Mouse (Mus musculus) limb, embryonic 13.5 days (tissue): Measurements from ENCODE around the gene Tpgs1. TPM values are rescaled to one million over a fixed set of nuclear protein-coding genes. Genes with fewer than 3 reads are reported as not detected.

Experiments used
- ATAC-seq: fragments of 200-750 bp; cut with Nextera tagmentation; 2 replicates; pipeline ENCODE4 v1.8.0; 2017; ENCODE audit warnings: low read depth, moderate number of reproducible peaks, moderate TSS enrichment; ENCODE audit not compliant: low FRiP score
- H3K27ac ChIP-seq: fragments of 300-500 bp; sonication (generic); 2 replicates; pipeline ENCODE4 v1.5.1; 2015; ENCODE audit warnings: inconsistent platforms, mild to moderate bottlenecking, moderate library complexity
- H3K27me3 ChIP-seq: fragments of 300-500 bp; sonication (generic); 2 replicates; pipeline ENCODE4 v1.6.1; 2015; ENCODE audit warnings: mild to moderate bottlenecking, inconsistent platforms
- H3K36me3 ChIP-seq: fragments of 300-500 bp; sonication (generic); 2 replicates; pipeline ENCODE4 v1.6.1; 2015; ENCODE audit warnings: inconsistent platforms, mild to moderate bottlenecking, moderate library complexity
- H3K4me1 ChIP-seq: fragments of 300-500 bp; sonication (generic); 2 replicates; pipeline ENCODE4 v1.6.1; 2015; ENCODE audit warnings: inconsistent platforms
- H3K4me2 ChIP-seq: fragments of 300-500 bp; sonication (generic); replicated peaks from 2 replicates; pipeline ENCODE4 v1.6.1; 2015; ENCODE audit warnings: inconsistent platforms, mild to moderate bottlenecking, moderate library complexity
- H3K4me3 ChIP-seq: fragments of 300-500 bp; sonication (generic); 2 replicates; pipeline ENCODE4 v1.5.1; 2015; ENCODE audit warnings: moderate library complexity, mild to moderate bottlenecking, inconsistent platforms
- H3K9ac ChIP-seq: fragments of 300-500 bp; sonication (generic); 2 replicates; pipeline ENCODE4 v1.6.1; 2015; ENCODE audit warnings: mild to moderate bottlenecking, inconsistent platforms
- H3K9me3 ChIP-seq: fragments of 300-500 bp; sonication (generic); 2 replicates; pipeline ENCODE4 v1.6.1; 2016; ENCODE audit warnings: inconsistent platforms
- WGBS: fragments of 180-500 bp; shearing (Covaris S2); methylation state at CpG from one replicate; pipeline ENCODE4 v1.1.7; 2015; 5-methylcytosine and 5-hydroxymethylcytosine counted together
- polyA plus RNA-seq: library from polyadenylated mRNA; unstranded; fragments of >200 nt; fragmentation: Nextera tagmentation; extraction: Ambion mirVana; gene quantifications from 2 replicates; pipeline ENCODE4 v1.2.1, GENCODE M21; 2015

Tpgs1 gene
- polyA plus RNA-seq, 1 experiment from 2014 or later, result 62.0 TPM

DNA sequence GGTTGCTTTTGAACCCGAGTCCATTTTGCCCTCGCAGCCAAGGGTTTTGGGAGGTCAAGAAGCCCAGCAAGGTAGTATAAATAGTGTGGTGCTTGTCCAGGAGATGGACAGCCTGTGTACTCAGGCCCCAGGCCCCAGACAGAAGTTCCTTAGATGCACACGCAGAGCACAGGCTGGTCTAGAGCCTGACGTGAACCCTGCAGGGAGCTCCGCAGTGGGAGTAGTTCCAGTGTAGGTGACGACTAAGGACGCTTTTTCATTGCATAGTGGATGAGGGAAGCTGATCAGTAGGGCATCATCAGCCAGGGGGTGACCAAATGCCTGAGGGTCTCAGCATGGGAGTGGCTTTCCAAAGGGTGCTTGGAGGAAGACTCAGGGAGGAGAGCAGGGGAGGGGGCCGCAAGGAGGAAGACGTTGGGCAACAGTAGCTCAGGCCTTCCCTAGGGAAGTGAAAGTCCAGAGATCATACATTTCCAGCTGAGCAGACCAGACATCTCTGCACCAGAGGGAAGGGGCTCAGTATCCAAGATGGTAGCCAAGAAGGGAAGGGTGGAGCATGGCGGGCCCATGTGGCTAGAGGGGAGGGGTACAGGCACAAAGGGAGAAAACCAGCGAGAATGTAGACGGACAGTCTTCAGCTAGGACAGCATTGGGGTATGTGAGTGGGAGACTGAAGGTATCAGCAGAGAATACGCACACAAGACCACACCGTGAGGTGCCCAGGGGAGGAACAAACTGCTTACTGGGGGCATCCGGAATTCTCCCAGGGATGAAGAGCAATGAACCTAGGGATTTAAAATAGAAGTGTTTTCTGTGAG, 1.1 kb downstream of the Tpgs1 start:
- Histone ChIP-seq H3K27me3 (no peaks in the 10 kb centered on the region), H3K9ac (peak overlapping the region; percentile 91), H3K4me2 (peak overlapping the region; percentile 97), H3K4me1 (peaks cover 19% of the 10 kb centered on the region), H3K4me3 (peak overlapping the region; percentile 93), H3K9me3 (no peaks in the 10 kb centered on the region), H3K27ac (peak overlapping the region; percentile 94), H3K36me3 (peaks cover 25% of the 10 kb centered on the region)
- 37% methylated on average over 15 of the region's 15 CpGs for WGBS
- ATAC-seq, result no peak

DNA sequence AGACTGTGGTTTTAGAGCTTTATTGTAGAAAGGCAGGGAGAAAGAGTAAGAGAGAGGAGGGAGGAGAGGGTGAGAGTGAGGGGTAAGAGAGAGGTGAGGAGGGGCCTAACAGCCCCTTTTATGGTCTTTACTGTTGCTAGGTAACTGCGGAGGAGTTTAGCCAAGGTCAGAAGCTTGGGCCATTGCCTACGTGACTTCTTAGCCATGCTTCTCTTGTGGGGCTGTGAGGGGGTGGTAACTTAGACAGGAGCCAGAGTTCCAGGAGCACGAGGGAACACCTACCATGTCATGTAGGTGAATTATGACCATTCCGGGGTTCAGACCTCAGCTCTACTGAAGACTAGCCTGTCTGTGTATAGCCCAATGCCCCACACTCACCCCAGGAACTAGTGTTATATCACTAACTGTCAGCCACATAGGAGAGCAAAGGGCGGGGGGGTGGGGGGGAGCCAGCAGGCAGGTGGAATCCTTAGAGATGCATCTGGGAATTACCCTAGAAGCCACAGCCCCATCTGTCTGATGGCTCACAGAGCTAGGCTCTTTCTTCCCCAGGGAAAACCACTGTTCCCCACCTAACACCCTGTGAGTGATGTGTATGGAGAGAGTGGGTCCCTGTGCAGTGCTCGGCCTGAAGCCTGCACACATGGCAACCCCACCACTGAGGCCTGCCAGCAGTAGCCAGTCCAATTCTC, 2.4 kb downstream of the Tpgs1 start:
- Histone ChIP-seq H3K27ac (no peak overlapping the region), H3K9ac (0 out of 2 replicates have a peak overlapping the region, but pooled peaks have one; percentile 43), H3K4me1 (peaks cover 19% of the 10 kb centered on the region), H3K27me3 (no peaks in the 10 kb centered on the region), H3K4me2 (0 out of 2 replicates have a peak overlapping the region, but pooled peaks have one; percentile 97), H3K9me3 (no peaks in the 10 kb centered on the region), H3K36me3 (peaks cover 37% of the 10 kb centered on the region), H3K4me3 (no peak overlapping the region)
- ATAC-seq, result no peak
- WGBS, result 50% methylated on average over 6 of the region's 6 CpGs

DNA sequence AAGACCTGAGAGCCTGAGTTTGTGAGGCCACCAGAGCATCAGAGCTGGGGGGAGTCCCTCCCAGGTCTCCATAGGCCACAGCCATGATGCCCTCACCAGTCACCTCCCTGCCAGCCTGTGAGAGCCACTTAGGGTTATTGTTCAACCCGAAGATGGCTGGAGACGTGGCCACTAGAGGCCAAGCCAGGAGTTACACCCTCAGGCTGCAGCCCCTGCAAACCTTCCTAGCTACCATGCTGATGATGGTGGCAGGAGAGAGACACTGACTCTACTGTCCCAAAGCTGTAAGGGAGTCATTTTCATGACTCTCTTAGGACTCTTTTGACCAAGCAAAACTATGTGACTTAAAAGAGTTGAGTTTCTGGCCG, 2.9 kb downstream of the Tpgs1 start:
- H3K4me2 ChIP-seq, result no peak overlapping the region
- no peak for ATAC-seq
- H3K27me3 ChIP-seq, result no peaks in the 10 kb centered on the region
- H3K9ac ChIP-seq, result no peak overlapping the region
- H3K4me3 ChIP-seq, result no peak overlapping the region
- H3K4me1 ChIP-seq, result peaks cover 19% of the 10 kb centered on the region
- no peak overlapping the region for H3K27ac ChIP-seq
- peaks cover 37% of the 10 kb centered on the region for H3K36me3 ChIP-seq
- 65% methylated on average over 3 of the region's 3 CpGs for WGBS
- H3K9me3 ChIP-seq, result no peaks in the 10 kb centered on the region

DNA sequence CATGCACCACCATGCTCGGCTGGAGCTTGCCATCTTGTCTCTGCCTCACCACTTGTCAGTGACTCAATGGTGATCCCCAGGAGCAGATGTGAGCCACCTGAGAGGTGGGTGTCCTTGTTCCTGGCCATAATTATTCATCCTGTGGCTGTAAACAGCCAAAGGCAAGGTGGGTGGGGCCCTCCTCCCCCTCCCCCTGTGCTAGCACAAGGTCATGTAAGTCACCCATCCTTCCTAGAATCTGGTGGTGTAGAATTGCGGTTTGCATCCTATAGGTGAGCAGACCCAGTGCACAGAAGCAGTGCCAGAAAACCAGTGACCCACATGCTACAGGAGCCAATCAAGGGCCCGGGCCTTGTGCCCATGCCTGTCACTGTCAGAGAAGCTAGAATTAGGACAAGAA, 3.9 kb downstream of the Tpgs1 start:
- 88% methylated on average over 3 of the region's 3 CpGs for WGBS
- ATAC-seq, result no peak
- no peak overlapping the region for H3K4me2 ChIP-seq

DNA sequence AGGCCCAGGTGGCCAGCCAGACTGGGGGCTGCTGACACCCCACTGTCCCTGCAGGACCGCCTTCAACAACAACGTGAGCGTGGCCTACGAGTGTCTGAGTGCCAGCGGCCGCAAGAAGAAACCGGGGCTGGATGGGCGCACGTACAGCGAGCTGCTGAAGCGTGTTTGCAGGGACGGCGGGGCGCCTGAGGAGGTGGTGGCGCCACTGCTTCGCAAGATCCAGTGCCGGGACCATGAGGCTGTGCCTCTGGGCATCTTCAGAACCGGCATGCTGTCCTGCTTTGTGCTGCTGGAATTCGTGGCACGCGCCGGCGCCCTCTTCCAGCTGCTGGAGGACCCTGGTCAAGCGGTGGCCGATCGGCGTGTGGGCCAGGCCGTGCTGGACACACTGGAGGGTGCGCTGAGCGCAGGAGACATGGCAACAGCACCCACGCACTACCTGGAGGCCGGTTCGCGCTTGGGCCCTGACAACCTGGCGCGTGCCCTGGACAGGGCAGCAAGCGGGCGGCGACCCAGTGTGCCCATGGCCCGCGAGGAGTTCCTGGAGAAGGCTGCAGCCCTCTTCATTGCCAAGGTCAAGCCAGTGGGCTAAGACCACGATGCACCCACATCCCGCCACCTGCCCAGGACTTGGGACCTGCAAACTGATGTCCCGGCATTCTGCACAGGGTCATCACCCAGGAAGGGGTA, 6.3 kb downstream of the Tpgs1 start:
- H3K36me3 ChIP-seq, result peaks cover 37% of the 10 kb centered on the region
- H3K4me1 ChIP-seq, result peaks cover 10% of the 10 kb centered on the region
- H3K27ac ChIP-seq, result no peak overlapping the region
- H3K9me3 ChIP-seq, result no peaks in the 10 kb centered on the region
- no peak overlapping the region for H3K4me3 ChIP-seq
- ATAC-seq, result no peak
- no peaks in the 10 kb centered on the region for H3K27me3 ChIP-seq
- no peak overlapping the region for H3K4me2 ChIP-seq
- H3K9ac ChIP-seq, result no peak overlapping the region
- 60% methylated on average over 44 of the region's 44 CpGs for WGBS

More for the DNA sequence above, 3.9 kb downstream of the Tpgs1 start:
- peaks cover 37% of the 10 kb centered on the region for H3K36me3 ChIP-seq
- H3K27ac ChIP-seq, result no peak overlapping the region
- no peak overlapping the region for H3K9ac ChIP-seq
- no peaks in the 10 kb centered on the region for H3K9me3 ChIP-seq
- H3K27me3 ChIP-seq, result no peaks in the 10 kb centered on the region
- H3K4me3 ChIP-seq, result no peak overlapping the region
- peaks cover 19% of the 10 kb centered on the region for H3K4me1 ChIP-seq

DNA sequence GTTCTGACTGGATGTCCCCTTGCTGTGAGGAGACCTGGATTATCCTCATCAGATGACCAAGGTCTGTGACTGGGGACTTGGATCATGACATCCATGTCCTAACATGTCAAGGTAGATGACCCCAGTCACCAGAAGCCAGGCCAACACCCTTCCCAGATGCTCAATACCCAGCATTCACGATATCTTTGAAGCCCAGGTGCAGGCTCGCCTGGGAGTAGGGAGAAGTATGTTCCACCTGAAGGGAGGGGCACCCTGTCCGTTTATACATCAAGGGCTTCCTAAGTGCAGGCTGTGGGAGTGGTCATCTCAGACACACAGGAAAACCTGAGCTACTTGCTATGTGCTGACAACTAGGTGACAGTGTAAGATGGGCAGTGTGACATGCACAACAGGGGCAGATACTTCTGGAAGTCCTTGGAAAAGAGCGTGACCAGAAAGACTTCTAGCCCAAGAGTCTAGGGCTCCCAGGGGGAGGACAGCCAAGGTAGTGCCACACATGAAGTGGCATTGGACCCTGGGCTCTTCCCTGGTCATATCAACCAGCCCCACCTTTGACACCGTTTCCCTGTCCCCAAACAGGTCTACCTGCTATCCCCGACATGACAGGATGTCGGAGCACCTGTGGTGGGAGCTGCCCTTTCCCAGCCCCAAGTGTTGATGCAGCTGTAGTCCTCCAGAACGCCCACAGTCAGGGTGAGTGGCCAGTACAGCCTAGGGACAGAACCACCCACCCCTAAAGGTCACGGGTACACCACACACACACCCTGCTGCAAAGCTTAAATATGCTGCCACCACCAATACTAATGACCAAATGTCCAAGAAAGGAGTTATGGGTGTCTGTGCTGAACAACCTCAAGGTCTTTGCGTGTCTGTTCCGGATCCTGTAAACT, 11.7 kb downstream of the Tpgs1 start:
- Histone ChIP-seq H3K9ac (peak overlapping the region; percentile 50), H3K27ac (peak overlapping the region; percentile 70), H3K9me3 (no peaks in the 10 kb centered on the region), H3K27me3 (no peaks in the 10 kb centered on the region), H3K4me3 (peak overlapping the region; percentile 91), H3K36me3 (peaks cover 23% of the 10 kb centered on the region), H3K4me2 (peak overlapping the region; percentile 69), H3K4me1 (peaks cover 23% of the 10 kb centered on the region)
- ATAC-seq, result peak; percentile 4; the same call in 1 of the 2 replicates
- 33% methylated on average over 11 of the region's 11 CpGs for WGBS

DNA sequence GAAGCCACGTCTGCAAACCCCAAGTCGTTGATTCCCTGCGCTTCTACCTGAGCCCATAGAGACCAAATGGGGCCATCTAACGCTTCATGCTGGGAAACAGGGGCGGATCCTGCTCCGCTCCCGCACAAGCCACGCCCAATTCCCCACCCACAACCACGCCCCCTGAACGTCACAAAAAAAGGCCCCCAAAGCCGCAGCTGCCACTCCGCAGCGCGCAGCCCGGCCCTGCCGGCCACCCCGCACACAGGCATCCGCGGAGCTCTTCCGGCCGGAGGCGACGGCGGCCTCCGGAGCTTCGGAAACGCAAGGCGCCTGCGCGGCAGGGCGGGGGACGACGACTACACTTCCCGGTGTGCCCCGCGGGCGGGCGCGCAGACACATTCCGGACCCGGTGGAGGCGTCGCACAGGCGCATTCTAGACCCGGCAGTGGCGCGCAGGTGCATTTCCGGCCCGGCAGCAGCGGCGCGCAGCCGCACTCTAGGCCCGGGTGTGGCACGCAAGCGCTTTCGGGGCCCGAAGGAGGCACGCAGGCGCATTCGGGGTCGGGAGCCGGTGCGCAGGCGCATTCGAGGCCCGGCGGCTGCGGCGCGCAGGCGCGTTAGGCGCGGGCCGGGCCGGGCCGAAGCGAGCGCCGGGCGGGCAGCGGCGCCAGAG, 12.5 kb downstream of the Tpgs1 start, which contains the start of gene Cdc34:
Cdc34 (plus strand) TSS at position 605 of the 655 bp plus-strand sequence.
- no peaks in the 10 kb centered on the region for H3K9me3 ChIP-seq
- peak within 1 kb of the TSS; percentile 89 for H3K9ac ChIP-seq
- under 1% methylated on average over 81 of the region's 84 CpGs for WGBS
- peaks cover 25% of the 10 kb centered on the region for H3K36me3 ChIP-seq
- H3K27ac ChIP-seq, result peak within 1 kb of the TSS; percentile 76
- peak within 1 kb of the TSS; percentile 88 for H3K4me2 ChIP-seq
- no peaks in the 10 kb centered on the region for H3K27me3 ChIP-seq
- peak within 1 kb of the TSS; percentile 91 for H3K4me3 ChIP-seq
- peaks cover 23% of the 10 kb centered on the region for H3K4me1 ChIP-seq
- ATAC-seq, result peak; percentile 95

DNA sequence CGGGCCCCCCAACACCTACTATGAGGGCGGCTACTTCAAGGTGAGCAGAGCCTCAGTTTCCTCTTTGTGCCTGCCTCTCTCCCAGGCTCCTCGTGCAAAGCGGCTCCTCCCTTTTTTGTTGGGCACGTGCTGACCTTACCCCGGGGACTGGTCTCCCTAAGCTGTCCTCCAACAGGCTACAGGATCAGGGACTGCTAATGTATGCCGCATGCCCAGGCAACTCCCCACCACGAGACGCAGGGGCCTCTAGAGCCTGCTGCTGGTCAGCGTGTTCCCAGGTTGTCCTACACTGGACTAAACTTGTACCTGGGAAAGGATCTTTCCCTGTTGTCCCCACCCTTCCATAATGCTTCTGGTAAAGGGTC, 13.4 kb downstream of the Tpgs1 start:
- Histone ChIP-seq H3K4me2 (peak overlapping the region; percentile 88), H3K27me3 (no peaks in the 10 kb centered on the region), H3K9me3 (no peaks in the 10 kb centered on the region), H3K9ac (peak overlapping the region; percentile 89), H3K4me1 (peaks cover 23% of the 10 kb centered on the region), H3K4me3 (peak overlapping the region; percentile 91), H3K27ac (peak overlapping the region; percentile 76), H3K36me3 (peaks cover 33% of the 10 kb centered on the region)
- 0% methylated on average over 10 of the region's 10 CpGs for WGBS
- ATAC-seq, result 0 out of 2 replicates have a peak, but pooled peaks have one; percentile 0

DNA sequence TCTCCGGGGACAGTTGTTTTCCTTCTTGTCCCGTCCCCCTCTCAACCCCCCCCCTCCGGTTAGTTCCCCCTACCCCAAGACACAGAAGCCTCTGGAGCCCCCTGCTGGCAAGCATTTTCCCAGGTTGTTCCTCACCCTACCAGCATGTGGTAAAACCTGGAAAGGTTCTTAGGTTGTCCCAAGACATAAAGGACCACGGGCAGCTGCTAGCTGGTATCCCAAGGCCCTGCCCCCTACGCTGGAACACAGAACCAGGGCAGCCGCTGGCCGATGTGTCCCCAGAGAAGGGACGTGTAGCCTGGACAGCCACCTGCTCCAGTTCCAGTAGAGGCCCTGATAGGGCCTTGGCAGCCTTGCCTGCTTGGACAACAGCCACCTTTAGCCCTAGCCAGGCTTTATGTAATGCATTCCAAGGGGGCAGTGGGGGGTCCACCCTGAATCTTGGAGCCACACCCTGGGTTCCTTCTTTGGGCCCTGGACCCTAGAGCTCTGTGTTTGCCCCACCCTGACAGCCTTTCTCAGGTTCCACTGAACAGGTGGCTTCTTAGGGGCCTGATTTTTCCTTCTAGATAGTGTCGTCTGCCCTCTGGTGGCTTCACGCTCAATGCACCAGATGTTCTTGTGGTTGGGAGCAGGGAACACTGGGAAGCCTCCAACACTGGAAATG, 13.9 kb downstream of the Tpgs1 start:
- Histone ChIP-seq H3K27ac (peak overlapping the region; percentile 76), H3K4me2 (peak overlapping the region; percentile 88), H3K4me3 (peak overlapping the region; percentile 91), H3K9me3 (no peaks in the 10 kb centered on the region), H3K9ac (peak overlapping the region; percentile 89), H3K36me3 (peaks cover 38% of the 10 kb centered on the region), H3K27me3 (no peaks in the 10 kb centered on the region), H3K4me1 (peaks cover 23% of the 10 kb centered on the region)
- 5% methylated on average over 10 of the region's 10 CpGs for WGBS
- no peak for ATAC-seq

DNA sequence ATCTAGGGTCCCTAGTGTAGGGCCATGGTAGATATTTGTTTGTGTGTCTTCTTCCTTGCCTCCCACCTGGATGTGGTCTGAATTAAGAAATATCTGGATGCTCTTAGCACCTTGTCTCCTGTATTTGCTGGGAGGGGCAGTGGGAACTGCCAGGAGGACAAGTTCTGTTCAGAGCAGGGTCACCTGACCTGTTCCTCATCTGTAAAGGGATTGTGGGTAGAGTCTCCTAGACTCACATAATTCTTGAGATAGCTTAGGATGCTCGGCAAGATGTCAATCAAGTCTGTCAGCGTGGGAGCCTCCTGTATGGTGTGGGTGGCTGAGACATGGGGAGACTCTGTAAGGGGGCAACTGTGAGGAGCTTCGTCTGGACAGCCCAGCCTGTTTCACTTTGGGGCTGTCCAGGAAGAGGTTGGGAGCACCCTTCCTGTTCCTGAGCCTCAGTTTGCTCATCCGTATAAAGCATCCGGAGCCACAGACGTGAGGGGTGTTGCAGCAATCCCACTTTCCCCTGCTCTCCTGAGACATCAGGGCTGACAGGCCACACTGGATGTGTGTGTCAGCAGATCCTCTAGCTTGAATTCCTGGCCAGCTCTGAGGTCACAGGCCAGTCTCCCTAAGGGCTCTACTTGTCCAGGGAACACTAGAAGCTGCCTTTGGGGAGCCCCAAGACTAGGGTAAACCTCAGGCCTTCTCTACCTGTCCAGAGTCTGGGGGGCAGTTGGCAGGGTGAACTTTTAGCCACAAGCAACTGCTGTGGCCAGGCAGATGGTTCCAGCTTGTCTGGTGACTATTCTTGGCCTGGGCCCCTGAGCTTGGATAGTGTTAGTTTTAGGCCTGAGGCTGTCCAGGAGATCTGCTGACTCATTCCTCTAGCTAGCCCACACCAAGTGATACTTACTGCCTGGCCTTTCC, 14.8 kb downstream of the Tpgs1 start:
- WGBS, result 89% methylated on average over 6 of the region's 6 CpGs
- Histone ChIP-seq H3K4me1 (peaks cover 23% of the 10 kb centered on the region), H3K9ac (peak overlapping the region; percentile 89), H3K27me3 (no peaks in the 10 kb centered on the region), H3K27ac (no peak overlapping the region), H3K36me3 (peaks cover 48% of the 10 kb centered on the region), H3K9me3 (no peaks in the 10 kb centered on the region), H3K4me2 (peak overlapping the region; percentile 88), H3K4me3 (peak overlapping the region; percentile 91)
- ATAC-seq, result no peak
